Mouse (Mus musculus): Measurements from ENCODE around the gene Bloc1s4. TPM values are rescaled to one million over a fixed set of nuclear protein-coding genes. Genes with fewer than 3 reads are reported as not detected.
"Not testable (repeated sequence)": the region's sequence is repeated elsewhere in the genome, so short reads cannot be mapped to it uniquely, and the experiment has no call there.

Bloc1s4 gene
- total and polyA plus RNA-seq, 3 experiments = 20.9 to 23.3 (median 21.2) TPM

- peaks cover 15% of the 10 kb centered on the region for H3K27me3 ChIP-seq (replicated peaks)
- peak overlapping the region; percentile 69 to 96 (median 81) for H3K4me3 ChIP-seq (replicated peaks in 1 of 3; ENCODE audit: low read depth in 2 of 3, low read length in 2 of 3, poor library complexity in 1 of 3)
- 0 out of 2 replicates have a peak, but pooled peaks have one; percentile 16 for TF ChIP-seq MYC (IDR thresholded peaks at IDR 0.05; ENCODE audit: low read depth, low read length)
- peak in 1 of 2 experiments; percentile 4; a peak in 1 of 4 replicates for TF ChIP-seq CTCF (conservative IDR thresholded peaks at IDR 0.05 in 1 of 2, IDR thresholded peaks at IDR 0.05 in 1 of 2; ENCODE audit: low read depth in 2 of 2, low read length in 2 of 2)
- TF ChIP-seq MAX (IDR thresholded peaks at IDR 0.05; ENCODE audit: low read length) = peak; percentile 47; the same call in 1 of the 2 replicates
- TF ChIP-seq CHD2 (IDR thresholded peaks at IDR 0.05; ENCODE audit: low read length) = 0 out of 2 replicates have a peak, but pooled peaks have one; percentile 25
- in situ Hi-C loops (cut with MboI; ENCODE audit: low pct_ligation_motif_present, low pct_unique_long_range_greater_than_20kb, low sequenced_read_pairs); dilution Hi-C loops (cut with MboI; ENCODE audit: extremely low pct_ligation_motif_present, extremely low pct_unique_long_range_greater_than_20kb, low sequenced_read_pairs); H3K9me3 ChIP-seq (replicated peaks; ENCODE audit: low read length): not testable (repeated sequence)
- peak overlapping the region; percentile 92 for H3K27ac ChIP-seq (ENCODE audit: insufficient read depth, low read depth)
- peaks cover 4 to 29% of the 10 kb centered on the region in 2 experiments; a peak in 3 of 4 replicates for H3K4me1 ChIP-seq (ENCODE audit: control insufficient read depth in 1 of 2, insufficient read depth in 2 of 2)
- H3K9ac ChIP-seq (ENCODE audit: insufficient read depth, low read depth) = peak overlapping the region; percentile 90
- peaks cover 7 to 27% of the 10 kb centered on the region in 2 experiments for H3K36me3 ChIP-seq (replicated peaks in 1 of 2; ENCODE audit: control insufficient read depth in 1 of 2, insufficient read depth in 1 of 2, low read length in 1 of 2)
- DNase-seq (ENCODE audit: extremely low read depth) = peak; percentile 40
- H3K4me2 ChIP-seq (ENCODE audit: insufficient read depth, low read depth, poor library complexity, severe bottlenecking) = peak overlapping the region; percentile 41; the same call in 1 of the 2 replicates
- H3K79me2 ChIP-seq (replicated peaks; ENCODE audit: control insufficient read depth, extremely low read depth, insufficient read depth, poor library complexity, severe bottlenecking) = peaks cover 18% of the 10 kb centered on the region
Observed at GRCm38 (mm10) chr5:36795647-36796295, 47.3 kb upstream of the Bloc1s4 start.

GRCm38 (mm10) chr5:36791861-36792260 lies 43.4 kb upstream of the Bloc1s4 start:
- Histone ChIP-seq H3K9ac (ENCODE audit: insufficient read depth, low read depth) (no peak overlapping the region), H3K4me1 (ENCODE audit: control insufficient read depth in 1 of 2, insufficient read depth in 2 of 2) (peaks cover 4 to 28% of the 10 kb centered on the region in 2 experiments; a peak in 3 of 4 replicates), H3K9me3 (replicated peaks; ENCODE audit: low read length) (no peaks in the 10 kb centered on the region), H3K36me3 (replicated peaks in 1 of 2; ENCODE audit: control insufficient read depth in 1 of 2, insufficient read depth in 1 of 2, low read length in 1 of 2) (peaks cover 7 to 28% of the 10 kb centered on the region in 2 experiments), H3K4me3 (replicated peaks in 1 of 3; ENCODE audit: low read depth in 2 of 3, low read length in 2 of 3, poor library complexity in 1 of 3) (no peak overlapping the region), H3K27me3 (replicated peaks) (no peaks in the 10 kb centered on the region), H3K4me2 (ENCODE audit: insufficient read depth, low read depth, poor library complexity, severe bottlenecking) (no peak overlapping the region), H3K79me2 (replicated peaks; ENCODE audit: control insufficient read depth, extremely low read depth, insufficient read depth, poor library complexity, severe bottlenecking) (peaks cover 18% of the 10 kb centered on the region), H3K27ac (ENCODE audit: insufficient read depth, low read depth) (no peak overlapping the region)
- no peak for TF ChIP-seq JUND (conservative IDR thresholded peaks at IDR 0.05; ENCODE audit: low read depth, low read length)
- no peak for TF ChIP-seq MAX (IDR thresholded peaks at IDR 0.05; ENCODE audit: low read length)
- no peak for TF ChIP-seq ELF1 (IDR thresholded peaks at IDR 0.05; ENCODE audit: low read depth, low read length)
- TF ChIP-seq GABPA (IDR thresholded peaks at IDR 0.05; ENCODE audit: insufficient replicate concordance, low read depth, low read length) = no peak
- TF ChIP-seq TBP (conservative IDR thresholded peaks at IDR 0.05; ENCODE audit: low read depth, low read length) = no peak
- no peak for DNase-seq (ENCODE audit: extremely low read depth)
- dilution Hi-C loops (cut with MboI; ENCODE audit: extremely low pct_ligation_motif_present, extremely low pct_unique_long_range_greater_than_20kb, low sequenced_read_pairs) = no loop called here
- in situ Hi-C loops (cut with MboI; ENCODE audit: low pct_ligation_motif_present, low pct_unique_long_range_greater_than_20kb, low sequenced_read_pairs) = no loop called here

GRCm38 (mm10) chr5:36786052-36786451 lies 37.6 kb upstream of the Bloc1s4 start:
- H3K79me2 ChIP-seq (replicated peaks; ENCODE audit: control insufficient read depth, extremely low read depth, insufficient read depth, poor library complexity, severe bottlenecking) = no peaks in the 10 kb centered on the region
- in situ Hi-C loops (cut with MboI; ENCODE audit: low pct_ligation_motif_present, low pct_unique_long_range_greater_than_20kb, low sequenced_read_pairs) (no loop called here), dilution Hi-C loops (cut with MboI; ENCODE audit: extremely low pct_ligation_motif_present, extremely low pct_unique_long_range_greater_than_20kb, low sequenced_read_pairs) (no loop called here)
- DNase-seq (ENCODE audit: extremely low read depth) = no peak
- peaks cover 1% of the 10 kb centered on the region for H3K27me3 ChIP-seq (replicated peaks)
- H3K9me3 ChIP-seq (replicated peaks; ENCODE audit: low read length) = peaks cover 19% of the 10 kb centered on the region
- no peak overlapping the region for H3K4me2 ChIP-seq (ENCODE audit: insufficient read depth, low read depth, poor library complexity, severe bottlenecking)
- peaks cover 0 to 3% of the 10 kb centered on the region in 2 experiments for H3K36me3 ChIP-seq (replicated peaks in 1 of 2; ENCODE audit: control insufficient read depth in 1 of 2, insufficient read depth in 1 of 2, low read length in 1 of 2)
- no peak overlapping the region for H3K27ac ChIP-seq (ENCODE audit: insufficient read depth, low read depth)
- H3K9ac ChIP-seq (ENCODE audit: insufficient read depth, low read depth) = no peak overlapping the region
- H3K4me1 ChIP-seq (ENCODE audit: control insufficient read depth in 1 of 2, insufficient read depth in 2 of 2) = peaks cover 3 to 7% of the 10 kb centered on the region in 2 experiments; a peak in 3 of 4 replicates
- TF ChIP-seq UBTF (IDR thresholded peaks at IDR 0.05; ENCODE audit: low read depth, low read length) = no peak
- no peak for TF ChIP-seq NELFE (IDR thresholded peaks at IDR 0.05; ENCODE audit: low read depth, low read length)
- no peak for TF ChIP-seq POLR2AphosphoS2 (IDR thresholded peaks at IDR 0.05; ENCODE audit: low read depth, low read length)
- no peak for TF ChIP-seq RCOR1 (conservative IDR thresholded peaks at IDR 0.05; ENCODE audit: low read depth, low read length)
- no peak for TF ChIP-seq SIN3A (IDR thresholded peaks at IDR 0.05; ENCODE audit: low read length)
- no peak for TF ChIP-seq JUN (IDR thresholded peaks at IDR 0.05; ENCODE audit: insufficient read depth, low read depth, low read length)
- TF ChIP-seq SMC3 (IDR thresholded peaks at IDR 0.05; ENCODE audit: low read depth, low read length) = no peak
- TF ChIP-seq NRF1 (IDR thresholded peaks at IDR 0.05; ENCODE audit: low read depth, low read length) = no peak
- no peak for TF ChIP-seq USF1 (IDR thresholded peaks at IDR 0.05; ENCODE audit: low read depth, low read length)
- TF ChIP-seq IRF4 (IDR thresholded peaks at IDR 0.05; ENCODE audit: low read depth, low read length) = no peak
- TF ChIP-seq BHLHE40 (IDR thresholded peaks at IDR 0.05; ENCODE audit: low read depth, low read length) = no peak
- TF ChIP-seq POLR2A (IDR thresholded peaks at IDR 0.05; ENCODE audit: low read depth, low read length) = no peak
- no peak overlapping the region for H3K4me3 ChIP-seq (replicated peaks in 1 of 3; ENCODE audit: low read depth in 2 of 3, low read length in 2 of 3, poor library complexity in 1 of 3)
